Mouse (Mus musculus): Measurements from ENCODE around the gene Lrrtm1. TPM values are rescaled to one million over a fixed set of nuclear protein-coding genes. Genes with fewer than 3 reads are reported as not detected.

Lrrtm1 gene
- polyA plus RNA-seq (2012; rRNA removed) = 1.3 and 1.9 TPM in 2 replicates

GRCm38 (mm10) chr6:77242601-77243406 lies at the start of gene Lrrtm1:
Gene Lrrtm1, plus strand, starts transcription at chr6:77242689.

